Mouse (Mus musculus) C2C12 (cell line): Measurements from ENCODE around the gene Elf4.

ENCODE experiments used
- CEBPB ChIP-seq: IDR thresholded peaks from one replicate; pipeline ENCODE4 v1.6.1; 2011; ENCODE audit warnings: low read depth, mild to moderate bottlenecking, control low read depth, moderate library complexity
- CTCF ChIP-seq: IDR thresholded peaks from one replicate; pipeline ENCODE4 v1.5.1; 2011; ENCODE audit not compliant: control insufficient read depth, insufficient read depth, insufficient read length
- MAX ChIP-seq: IDR thresholded peaks from one replicate; pipeline ENCODE4 v1.6.1; 2011; ENCODE audit warnings: mild to moderate bottlenecking, control low read depth
- MYOG ChIP-seq: IDR thresholded peaks from one replicate; pipeline ENCODE4 v1.6.1; 2011; ENCODE audit not compliant: control insufficient read depth, insufficient read length; ENCODE audit errors: extremely low read depth

GRCm38 (mm10) chrX:48493763-48494162 lies 30.8 kb upstream of the Elf4 start:
- no peak for TF ChIP-seq CTCF
- no peak for TF ChIP-seq MAX
- TF ChIP-seq CEBPB: no peak
- TF ChIP-seq MYOG: no peak
